Mouse (Mus musculus): ENCODE measurements around the gene Hacd2.

The Hacd2 gene

GRCm38 (mm10) chr16:35130172-35130571 lies 107.9 kb downstream of the Hacd2 start:
- no peak for DNase-seq

GRCm38 (mm10) chr16:35139416-35139815 lies 117.2 kb downstream of the Hacd2 start:
- no peak for DNase-seq

GRCm38 (mm10) chr16:35139873-35140619 lies 117.8 kb downstream of the Hacd2 start:
- no peak for DNase-seq

GRCm38 (mm10) chr16:35140620-35140975 lies 118.4 kb downstream of the Hacd2 start:
- no peak for DNase-seq

GRCm38 (mm10) chr16:35141839-35142238 lies 119.6 kb downstream of the Hacd2 start:
- no peak for DNase-seq

GRCm38 (mm10) chr16:35146153-35146552 lies 123.9 kb downstream of the Hacd2 start:
- DNase-seq = no peak

- no peak for DNase-seq
Measured at GRCm38 (mm10) chr16:35153146-35153755, 131.0 kb downstream of the Hacd2 start.

- DNase-seq = no peak
Measured at GRCm38 (mm10) chr16:35154245-35154640, 132.0 kb downstream of the Hacd2 start.

- peak; percentile 14 for DNase-seq
Measured at GRCm38 (mm10) chr16:35154641-35155390, 132.6 kb downstream of the Hacd2 start, which contains the start of gene Adcy5. TSS of gene Adcy5 (plus strand) at chr16:35154877.

- DNase-seq = peak; percentile 23
Measured at GRCm38 (mm10) chr16:35155391-35156305, 133.4 kb downstream of the Hacd2 start.

GRCm38 (mm10) chr16:35156306-35156695 lies 134.1 kb downstream of the Hacd2 start:
- DNase-seq = peak; percentile 66

- no peak for DNase-seq
Measured at GRCm38 (mm10) chr16:35156832-35157231, 134.6 kb downstream of the Hacd2 start.

Data from thymus, postnatal 14 days (tissue).